Mouse (Mus musculus): ENCODE measurements at regions not wholly inside any gene's neighbourhood (a gene's known extent, or its start where the extent isn't known, plus 50 kb on each side); places are given as distances from the start of the nearest gene placed in this dataset.

DNA sequence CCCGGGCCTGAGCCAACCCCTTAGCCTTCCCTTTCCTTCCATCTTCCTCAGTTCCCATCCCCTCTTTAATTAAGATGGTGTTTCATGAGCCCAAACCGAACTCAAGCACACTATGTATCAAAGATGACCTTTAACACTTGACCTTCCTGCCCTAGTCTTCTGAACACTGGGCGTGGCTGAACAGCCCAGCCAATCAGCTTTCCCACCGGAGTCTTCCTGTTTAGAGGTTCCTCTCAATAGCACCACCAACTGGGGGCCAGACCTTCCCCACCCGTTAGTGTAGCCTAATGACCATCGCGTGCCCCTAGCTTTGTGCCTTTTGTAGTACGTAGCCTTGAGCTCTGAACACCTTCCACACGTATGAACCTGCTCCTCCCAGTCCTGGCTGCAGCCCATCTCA, 215.0 kb upstream of the Sdk2 start:
- no peak for DNase-seq (ENCODE audit: low spot score in 2 of 2)

DNA sequence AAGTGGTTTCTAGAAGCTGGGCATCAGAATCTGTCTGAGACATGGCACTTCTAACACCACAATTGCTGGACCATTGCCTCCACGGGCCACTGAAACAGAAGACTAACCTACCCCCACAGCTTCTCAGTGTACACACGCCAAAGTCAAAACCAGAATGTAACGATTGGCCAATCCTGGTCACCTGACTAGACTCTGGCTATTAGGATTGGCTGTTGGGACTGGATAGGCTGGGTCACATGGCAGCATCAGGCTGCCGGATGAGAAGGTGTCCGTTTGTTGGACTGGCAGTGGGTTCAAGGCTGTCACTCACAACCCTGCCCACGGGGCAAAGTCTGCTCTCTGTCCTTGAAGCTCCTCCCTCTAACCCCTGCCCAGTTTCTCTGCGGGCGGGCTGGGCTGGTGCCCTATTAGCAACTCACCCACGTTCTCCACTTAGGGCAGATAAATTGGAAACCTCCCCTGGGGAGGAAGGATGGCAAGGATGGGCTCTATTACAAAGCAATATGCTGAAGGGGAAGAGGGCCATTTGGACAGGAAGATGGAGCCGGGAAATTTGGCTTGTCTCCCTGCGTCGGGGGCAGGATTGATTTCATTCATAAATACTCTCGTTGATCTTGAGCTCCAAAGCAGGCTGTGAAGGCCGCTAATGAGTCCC, 214.3 kb upstream of the Sdk2 start:
- DNase-seq (ENCODE audit: low spot score in 2 of 2) = no peak

DNA sequence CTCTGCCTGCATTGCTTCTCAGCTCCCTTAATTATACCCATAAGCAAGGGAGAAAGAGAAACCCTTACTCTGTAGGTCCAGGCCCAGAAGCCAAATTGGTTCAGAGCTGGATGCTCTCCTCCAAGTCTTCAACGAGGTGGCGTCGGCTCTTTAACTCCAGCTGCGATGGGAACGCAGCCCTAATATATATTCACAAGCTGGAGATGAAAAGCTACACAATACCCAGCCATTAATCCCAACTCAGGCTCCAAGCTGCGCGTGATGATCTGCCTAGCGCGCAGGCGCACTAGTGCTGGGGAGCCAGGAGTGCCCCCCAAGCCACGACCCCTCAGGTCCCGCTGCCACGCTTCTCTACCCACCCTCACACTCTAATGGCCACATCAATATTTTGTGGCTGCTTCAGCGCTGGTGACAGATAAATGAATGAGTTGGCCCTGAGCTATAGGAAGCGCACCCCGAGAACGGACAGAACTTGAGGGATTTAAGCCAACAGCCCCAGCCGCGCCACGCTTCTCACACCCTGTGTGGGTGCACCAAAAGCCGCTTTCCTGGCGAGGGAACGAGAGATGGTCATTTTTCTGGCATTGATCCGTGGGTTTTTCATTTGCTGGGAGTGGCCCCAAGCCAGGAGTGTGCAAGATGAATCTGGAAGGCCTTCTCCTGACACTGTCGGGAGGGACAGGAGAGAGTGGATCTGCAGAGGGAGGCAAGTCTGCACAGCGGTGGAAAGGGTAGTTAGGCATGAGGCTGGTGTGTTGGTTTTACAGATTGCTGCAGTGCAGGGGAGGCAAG, 210.9 kb upstream of the Sdk2 start:
- DNase-seq (ENCODE audit: low spot score in 2 of 2) = no peak

DNA sequence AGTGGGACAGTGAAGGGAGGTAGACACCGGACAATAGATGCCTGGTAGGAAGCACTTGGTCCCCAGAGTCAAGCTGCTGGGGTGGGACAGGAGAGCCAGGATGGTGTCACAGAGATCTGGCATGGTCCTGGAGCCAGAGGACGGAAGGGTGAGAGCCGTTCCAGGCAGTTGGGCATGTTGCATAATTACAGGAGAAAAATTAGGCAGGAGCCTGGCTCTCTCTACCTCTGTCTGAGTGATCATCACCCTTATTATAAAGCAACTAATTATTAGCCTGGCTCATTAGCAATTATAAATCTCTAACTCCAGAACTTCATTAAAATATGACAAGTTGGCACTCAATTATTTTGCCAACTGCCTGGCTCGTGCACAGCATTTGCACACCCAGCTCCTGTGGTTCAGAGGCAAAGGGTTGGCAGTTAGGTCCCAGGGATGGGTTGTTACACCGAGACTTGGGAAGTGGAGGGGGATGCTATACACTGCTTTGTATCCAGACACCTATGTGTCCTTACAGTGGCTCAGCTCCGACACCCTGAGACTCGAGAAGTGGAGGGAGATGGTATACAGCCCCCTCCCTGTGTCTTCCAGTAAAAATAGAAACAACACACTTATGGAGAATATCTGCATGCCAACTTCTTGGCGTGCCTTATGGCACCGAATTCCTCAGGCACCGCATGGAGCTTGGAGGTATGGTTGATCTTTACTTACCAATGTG, 203.7 kb upstream of the Sdk2 start:
- no peak for DNase-seq (ENCODE audit: low spot score in 2 of 2)

DNA sequence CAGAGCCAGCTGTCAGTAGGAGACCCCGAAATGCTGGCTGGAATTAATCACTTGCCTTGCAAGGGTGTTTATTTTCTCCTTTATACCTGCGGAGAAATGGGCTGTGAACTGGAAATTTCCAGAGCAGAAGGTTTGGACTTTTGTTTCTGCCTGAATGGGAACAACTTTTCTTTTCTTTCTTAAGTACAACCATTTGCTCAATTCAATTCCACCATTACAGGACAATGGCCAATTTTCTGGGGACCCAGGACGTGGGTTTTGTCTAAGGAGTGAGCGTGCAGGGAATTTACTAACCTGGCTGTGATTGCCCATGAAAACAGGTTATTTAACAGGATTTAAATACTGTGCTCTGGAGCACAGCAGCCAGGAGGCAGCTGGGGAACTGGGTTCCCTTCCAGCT, 195.1 kb upstream of the Sdk2 start:
- no peak for DNase-seq (ENCODE audit: low spot score in 2 of 2)

DNA sequence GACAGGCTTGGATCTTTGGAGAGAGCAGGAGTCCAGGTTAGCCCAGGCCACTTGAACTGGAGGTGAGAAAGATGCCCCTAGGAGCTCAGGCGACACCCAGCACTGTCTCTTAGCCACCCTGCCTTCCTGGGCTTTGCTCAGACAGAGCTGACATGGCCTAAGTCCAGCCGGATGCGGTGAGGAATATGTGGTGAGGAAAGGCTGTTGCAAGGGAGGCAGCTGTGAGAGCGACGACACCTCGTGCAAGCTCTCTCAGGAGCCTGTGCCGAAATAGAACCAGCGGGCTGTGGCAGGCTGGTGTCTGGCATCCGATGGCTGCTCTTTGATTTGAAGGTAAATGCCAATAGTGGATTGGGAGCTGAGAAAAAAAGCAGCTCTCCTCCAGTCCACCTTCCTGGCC, 191.4 kb upstream of the Sdk2 start:
- DNase-seq (ENCODE audit: low spot score in 2 of 2) = no peak

DNA sequence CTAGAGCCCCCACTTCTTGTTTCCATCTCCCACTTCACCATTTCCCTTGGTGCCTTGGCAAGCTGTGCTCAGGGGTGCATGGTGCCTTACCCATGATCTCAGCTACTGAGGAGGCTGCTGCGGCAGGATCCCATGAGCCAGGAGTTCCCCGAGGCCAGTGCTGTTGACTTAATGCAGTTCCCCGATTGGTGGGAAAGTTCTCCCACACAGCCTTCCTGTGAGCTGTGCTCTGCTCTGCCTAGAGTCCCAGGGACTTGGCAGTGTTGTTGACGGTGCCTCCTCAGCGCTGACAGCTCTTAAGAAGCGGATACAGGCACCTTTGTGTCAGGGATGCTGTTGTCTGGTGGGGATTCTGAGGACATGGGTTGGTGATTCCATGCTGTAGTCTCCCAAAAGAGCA, 190.9 kb upstream of the Sdk2 start:
- DNase-seq (ENCODE audit: low spot score in 2 of 2) = no peak

DNA sequence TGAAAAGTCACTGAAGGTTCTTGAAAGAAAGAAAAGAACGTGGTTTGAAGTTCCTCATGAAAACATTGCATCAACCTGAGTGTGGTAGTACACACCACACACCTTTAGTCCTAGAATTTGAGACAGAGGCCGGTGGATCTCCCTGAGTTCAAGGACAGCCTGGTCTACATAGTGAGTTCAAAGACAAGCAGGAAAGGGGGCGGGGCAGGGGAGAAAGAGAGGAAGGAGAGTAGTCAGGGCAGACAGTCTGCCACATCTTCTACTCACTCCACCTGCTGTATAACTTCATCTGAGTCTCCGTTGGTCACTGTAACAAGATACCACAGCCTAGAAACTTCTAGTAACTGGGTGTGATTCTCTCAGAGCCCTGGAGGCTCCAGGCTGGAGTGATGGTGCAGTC, 190.2 kb upstream of the Sdk2 start:
- no peak for DNase-seq (ENCODE audit: low spot score in 2 of 2)

DNA sequence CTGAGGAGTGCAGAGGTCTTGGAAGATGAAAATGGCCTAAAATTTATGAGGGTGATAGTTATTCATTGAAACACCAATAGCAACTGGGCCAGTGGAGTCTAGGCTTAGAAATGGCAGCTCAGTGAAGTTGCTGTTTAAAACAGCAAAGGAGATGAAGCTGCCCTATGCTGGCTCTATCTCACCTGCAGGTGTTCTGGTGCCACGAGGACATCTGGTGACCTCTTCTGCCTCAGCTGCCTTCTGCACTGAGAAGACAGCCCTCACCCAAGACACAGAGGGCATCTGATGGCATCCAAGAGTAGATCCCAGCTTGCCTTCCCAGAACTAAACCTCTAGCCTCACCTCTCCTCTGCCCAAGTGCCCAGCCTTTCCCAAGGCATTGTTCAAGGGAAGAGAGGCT, 187.5 kb upstream of the Sdk2 start:
- DNase-seq (ENCODE audit: low spot score in 2 of 2) = no peak

DNA sequence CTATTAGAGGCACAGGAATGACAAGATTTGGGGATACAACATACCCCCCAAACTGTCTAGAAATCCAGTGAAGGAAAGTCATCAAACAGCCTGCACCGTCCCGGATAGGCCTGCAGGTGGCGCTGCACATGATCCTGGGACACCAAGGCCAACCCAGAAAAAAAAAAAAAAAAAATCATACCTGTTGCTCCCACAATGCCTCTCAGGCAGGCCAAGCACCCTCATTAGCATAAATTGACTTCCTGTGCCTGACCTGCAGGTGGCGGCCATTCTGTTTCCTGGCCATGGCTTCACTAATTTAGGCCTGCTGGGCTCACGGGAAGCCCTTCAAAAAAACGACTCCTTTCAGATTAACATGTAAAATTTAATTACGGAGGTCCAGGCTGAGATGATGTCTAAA, 184.8 kb upstream of the Sdk2 start:
- no peak for DNase-seq (ENCODE audit: low spot score in 2 of 2)

DNA sequence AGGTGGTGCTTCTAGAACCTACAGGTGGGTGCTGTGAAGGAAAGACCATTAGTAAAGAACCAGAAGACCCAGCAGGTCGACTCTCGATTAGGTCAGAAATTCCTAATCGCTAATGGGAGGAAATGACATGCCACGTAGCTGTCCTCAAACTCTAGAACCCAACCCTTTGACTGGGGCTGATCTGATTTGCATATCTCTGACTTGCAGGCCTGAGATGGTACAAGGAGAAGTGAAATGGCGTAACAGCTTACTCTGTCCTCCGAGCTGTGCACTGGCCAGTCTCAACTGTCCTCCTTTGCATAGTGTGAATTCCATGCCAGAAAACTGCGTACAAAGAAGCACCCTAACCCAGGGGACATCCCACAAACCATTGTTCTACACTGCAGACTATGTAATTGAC, 182.4 kb upstream of the Sdk2 start:
- no peak for DNase-seq (ENCODE audit: low spot score in 2 of 2)

DNA sequence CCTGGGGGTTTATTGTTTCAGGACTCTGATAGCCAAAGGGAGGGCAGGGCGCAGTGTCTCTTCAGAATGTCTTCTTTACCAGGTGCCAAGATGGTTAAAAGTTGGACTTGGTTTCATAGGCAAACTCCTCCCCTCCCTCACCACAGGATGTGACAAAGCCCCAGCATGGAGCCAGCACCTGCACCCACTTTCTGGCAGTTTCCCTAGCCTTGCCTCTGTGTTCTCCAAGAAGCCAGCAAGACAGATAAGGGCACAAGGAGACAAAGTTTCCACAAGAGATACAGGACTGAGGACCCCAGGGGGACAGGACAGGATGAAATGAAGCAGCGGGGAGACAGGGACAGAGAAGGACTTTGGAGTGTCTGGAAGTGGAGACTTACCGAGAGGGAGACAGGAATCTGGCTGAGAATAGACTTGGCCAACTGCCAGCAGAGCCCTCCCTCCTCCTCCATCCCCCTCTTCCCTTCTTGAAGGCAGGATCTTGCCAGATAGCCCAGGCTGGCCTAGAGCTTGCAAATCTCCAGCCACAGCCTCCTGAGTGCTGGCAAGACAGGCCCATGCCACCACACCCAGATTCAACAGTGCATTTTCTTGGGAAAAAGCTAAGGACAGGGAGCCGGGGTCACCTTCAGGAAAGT, 181.5 kb upstream of the Sdk2 start:
- no peak for DNase-seq (ENCODE audit: low spot score in 2 of 2)

DNA sequence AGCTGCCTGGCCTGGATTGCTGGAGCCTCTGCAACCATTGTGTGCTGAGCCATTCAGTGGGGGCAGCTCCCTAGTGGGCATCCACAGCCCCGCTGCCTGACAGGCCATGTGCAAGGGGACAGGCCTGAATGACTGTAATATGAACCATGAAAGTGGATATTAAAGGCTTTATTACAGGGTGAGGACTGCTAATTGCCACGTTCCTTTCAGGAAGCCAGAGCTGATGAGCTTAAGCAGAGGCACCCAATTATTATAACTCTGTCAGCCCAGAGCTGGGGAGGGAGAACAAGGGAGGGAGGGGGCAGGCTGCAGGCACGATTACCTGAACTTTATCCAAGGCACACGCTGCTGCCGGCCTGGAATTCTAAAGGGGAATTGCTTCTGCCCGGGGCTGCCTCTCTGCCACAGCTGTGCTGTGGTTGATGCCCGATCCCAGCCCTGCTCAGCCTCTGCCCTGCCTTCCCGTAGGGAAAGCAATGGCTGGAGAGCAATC, 172.5 kb upstream of the Sdk2 start:
- DNase-seq (ENCODE audit: low spot score in 2 of 2) = no peak

DNA sequence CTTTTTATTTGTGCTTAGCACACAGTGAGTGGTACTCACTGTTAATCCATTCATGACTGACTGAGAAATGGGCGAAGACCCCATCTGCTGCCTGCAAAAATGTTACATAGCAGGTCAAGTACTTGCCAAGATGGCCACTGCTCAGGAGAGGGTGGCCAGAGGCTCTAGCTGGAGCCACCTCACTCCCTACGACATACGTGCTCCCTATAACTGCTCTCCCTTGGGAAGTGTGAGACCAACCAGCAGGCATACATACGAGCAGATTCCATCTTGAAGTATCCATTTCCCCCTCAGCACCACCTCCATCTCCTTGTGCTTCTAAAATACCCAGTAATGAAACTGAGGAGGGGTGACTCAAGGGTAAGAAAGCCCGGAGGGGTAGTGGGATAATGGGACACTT, 172.0 kb upstream of the Sdk2 start:
- no peak for DNase-seq (ENCODE audit: low spot score in 2 of 2)

DNA sequence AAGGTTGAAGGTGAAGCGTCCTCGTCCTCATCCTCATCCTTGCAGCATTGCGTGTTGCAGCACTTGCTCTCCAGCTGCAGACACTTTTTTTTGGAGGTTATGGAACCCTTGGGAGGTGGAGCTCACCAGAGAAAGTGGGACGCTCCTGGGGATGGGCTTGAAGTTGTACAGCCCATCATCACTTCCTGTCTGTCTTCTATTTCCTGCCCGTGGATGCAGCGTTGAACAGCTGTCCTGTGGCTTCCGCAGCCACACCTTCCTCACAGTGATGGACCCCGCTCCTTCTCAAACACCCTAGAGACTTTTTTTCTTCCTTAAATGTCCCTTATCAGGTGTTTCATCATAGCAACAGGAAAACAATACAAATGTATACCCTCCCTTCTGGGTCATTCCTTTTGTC, 171.5 kb upstream of the Sdk2 start:
- no peak for DNase-seq (ENCODE audit: low spot score in 2 of 2)

DNA sequence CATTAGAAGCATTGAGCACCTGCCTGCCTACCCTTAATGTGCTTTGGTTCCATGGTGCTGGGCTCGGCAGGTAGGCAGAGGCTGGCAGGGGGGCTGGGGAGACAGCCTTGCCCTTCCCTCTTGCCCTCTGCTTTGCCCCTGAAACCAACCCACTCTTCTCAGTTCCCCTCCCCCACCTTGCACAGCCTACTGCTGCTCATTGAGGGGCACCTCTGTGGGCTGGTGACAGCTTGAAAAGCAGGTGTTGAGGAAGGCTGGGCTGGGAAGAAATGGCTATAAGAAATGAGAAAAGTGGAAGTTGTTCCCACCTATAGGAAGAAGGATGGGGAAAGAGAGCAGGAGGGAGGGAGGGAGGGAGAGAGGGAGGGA, 167.7 kb upstream of the Sdk2 start:
- DNase-seq (ENCODE audit: low spot score in 2 of 2) = no peak

DNA sequence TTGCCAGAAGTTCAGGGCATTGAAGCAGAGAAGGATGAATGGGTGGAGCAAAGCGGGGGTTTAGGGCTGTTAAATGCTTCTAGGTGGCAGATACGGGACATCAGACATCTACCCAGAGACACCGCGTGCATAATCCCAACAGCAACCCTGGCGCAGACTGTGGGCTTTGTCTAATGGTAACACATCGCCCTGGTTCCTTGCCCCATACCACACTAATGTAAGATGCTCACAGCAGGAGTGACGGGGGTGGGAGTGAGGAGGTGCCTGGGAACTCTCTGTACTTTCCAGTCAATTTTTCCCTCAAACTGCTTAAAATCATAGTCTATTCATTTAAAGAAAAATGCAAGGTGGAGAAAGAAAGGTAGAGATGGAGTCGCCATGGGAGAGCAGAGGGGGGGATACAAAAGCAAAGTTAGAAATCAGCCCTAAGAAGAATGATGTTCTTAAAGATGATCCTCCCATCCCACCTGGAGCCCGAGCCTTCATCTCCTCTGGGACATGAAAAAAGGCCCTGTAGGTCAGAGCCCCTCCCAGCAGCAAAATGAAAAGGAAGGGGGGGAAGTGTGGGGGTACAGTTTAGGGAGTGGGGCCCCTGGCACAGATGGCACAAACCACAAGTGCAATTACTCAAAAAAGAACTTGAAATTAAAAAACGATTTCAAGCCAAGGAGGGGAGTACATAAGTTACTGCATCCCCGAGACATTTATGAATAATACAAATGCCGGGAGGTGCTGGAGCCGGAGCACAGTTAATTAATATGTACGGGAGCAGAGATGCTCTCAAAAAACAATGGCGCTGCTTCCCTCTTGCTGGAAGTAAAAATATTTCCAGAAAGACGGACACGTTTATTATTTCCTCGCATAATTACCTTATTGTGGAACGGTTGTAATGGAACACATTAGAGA, 167.0 kb upstream of the Sdk2 start:
- DNase-seq (ENCODE audit: low spot score in 2 of 2) = no peak

DNA sequence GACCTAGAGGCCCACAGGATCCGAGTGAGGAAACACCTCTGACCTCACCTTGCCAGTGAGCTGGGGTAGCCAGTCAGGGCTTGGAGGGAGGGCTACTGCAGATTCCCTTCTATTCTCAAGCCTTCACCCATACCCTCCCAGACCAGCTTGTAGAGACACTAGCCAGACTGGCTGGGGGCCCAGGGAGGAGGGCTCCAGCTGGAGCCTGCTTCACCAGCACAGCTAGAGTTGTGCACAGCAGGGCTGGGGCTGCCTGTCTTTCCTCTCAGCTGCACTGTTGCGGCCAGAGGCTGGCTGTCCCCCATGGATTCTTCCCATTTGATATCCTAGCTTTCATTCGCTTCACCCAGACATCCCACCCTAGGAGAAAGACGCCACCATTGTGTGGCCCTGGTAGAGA, 165.0 kb upstream of the Sdk2 start:
- no peak for DNase-seq (ENCODE audit: low spot score in 2 of 2)

DNA sequence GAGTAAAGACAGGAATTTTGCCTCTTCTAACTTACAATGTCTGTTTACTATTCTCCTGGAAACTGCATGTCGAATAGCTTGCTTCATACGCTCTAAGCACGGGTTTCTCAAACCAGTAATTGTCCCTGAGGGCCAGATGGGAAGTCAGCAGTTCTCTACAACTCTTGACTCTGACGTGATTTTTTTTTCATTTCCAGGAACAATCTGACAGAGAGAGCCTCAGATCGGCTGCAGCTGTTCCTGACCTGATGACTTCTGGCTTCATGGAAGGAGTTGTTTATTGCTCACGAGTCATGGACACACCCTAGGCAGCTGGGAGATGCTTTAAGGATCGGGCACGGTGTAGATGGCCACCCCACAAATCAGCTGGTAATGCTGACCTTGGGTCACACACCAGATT, 162.9 kb upstream of the Sdk2 start:
- DNase-seq (ENCODE audit: low spot score in 2 of 2) = no peak

DNA sequence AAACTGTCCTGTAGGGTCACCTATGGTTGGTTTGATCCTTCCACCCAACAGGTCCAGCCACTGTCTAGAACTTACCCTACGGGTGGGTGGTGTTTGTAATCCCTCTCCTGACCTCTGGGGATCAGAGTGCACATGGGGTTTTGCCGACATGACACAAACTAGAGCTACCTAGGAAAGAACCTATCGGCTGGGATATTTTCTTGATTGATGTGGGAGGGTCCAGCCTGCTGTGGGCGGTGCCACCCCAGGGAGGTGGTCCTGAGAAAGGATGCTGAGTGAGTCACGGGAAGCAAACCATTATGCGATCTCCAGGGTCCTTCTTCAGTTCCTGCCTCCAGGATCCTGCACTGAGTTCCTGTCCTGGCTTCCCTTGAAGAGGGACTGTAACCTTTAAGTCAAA, 162.3 kb upstream of the Sdk2 start:
- DNase-seq (ENCODE audit: low spot score in 2 of 2) = no peak

DNA sequence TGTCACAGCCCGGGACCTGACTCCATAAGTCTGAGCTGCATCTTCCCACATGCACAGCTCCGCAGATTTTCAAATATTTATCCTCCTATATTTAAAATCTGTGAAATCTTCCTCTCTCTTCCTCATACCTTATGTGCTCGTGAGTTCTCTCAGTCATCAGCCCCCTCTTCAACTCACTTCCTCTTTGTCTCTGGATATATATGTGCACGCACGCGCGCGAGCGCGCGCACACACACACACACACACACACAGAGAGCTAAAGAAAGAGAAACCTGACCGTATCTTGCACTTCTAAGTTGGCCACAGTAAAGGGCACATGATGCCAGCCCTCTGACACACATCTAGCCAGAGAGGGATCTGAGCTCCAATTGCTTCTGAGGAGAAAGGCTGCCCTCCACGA, 159.7 kb upstream of the Sdk2 start:
- no peak for DNase-seq (ENCODE audit: low spot score in 2 of 2)

All from adrenal gland, adult 18-20 months (tissue).